ENCODE assay signal across 8 mouse cellular contexts in the genomic region with DNA sequence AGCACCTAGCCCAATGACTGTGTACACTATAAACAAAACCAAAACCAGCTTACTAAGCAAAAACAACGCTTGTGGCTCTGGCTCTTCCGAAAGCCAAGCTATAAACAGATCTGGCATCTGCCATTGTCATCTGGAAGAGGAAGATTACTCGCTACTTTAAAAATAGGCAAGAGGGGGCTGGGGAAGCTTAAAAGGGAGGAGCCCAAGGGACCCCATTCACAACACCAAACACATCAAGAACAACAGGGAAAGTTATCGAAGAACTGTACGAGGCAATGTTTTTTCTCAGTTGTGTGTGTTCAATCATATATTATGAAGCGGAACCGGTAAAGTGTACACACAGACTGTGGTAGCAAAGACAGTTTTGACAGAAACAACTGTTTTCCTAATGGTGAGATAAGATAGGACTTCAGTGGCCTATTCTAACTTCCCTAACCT. TPM values are rescaled to one million over a fixed set of nuclear protein-coding genes. Genes with fewer than 3 reads are reported as not detected.
DNase-seq lines count a peak whose midpoint lies in the region; ATAC-seq lines count a peak whose summit lies in the region.

No protein-coding gene starts in this region.

- no peak overlapping the region for H3K4me3 ChIP-seq in intestine, embryonic 14.5 days (ENCODE audit: low read depth, low read length)
- H3K4me3 ChIP-seq in intestine, embryonic 16.5 days (ENCODE audit: low read length), result no peak overlapping the region
- peak overlapping the region; percentile 82 for H3K4me3 ChIP-seq in heart, embryonic 10.5 days

- H3K9ac ChIP-seq in intestine, embryonic 14.5 days (ENCODE audit: low read length), result no peak overlapping the region
- H3K9ac ChIP-seq in intestine, embryonic 16.5 days (ENCODE audit: low read depth, low read length), result no peak overlapping the region

- no peak overlapping the region for H3K27ac ChIP-seq in intestine, embryonic 14.5 days (ENCODE audit: low read depth)
- H3K27ac ChIP-seq in intestine, embryonic 16.5 days (ENCODE audit: low read length), result no peak overlapping the region
- no peak overlapping the region for H3K27ac ChIP-seq in heart, embryonic 10.5 days

- no peak for ATAC-seq in intestine, embryonic 14.5 days (replicated peaks; ENCODE audit: low FRiP score, low TSS enrichment, low read depth)
- ATAC-seq in intestine, embryonic 16.5 days, result no peak

- H3K36me3 ChIP-seq in intestine, embryonic 14.5 days (ENCODE audit: control insufficient read depth, insufficient read depth, low read length), result peaks cover 22% of the 10 kb centered on the region
- peaks cover 4% of the 10 kb centered on the region; the same call in 1 of the 2 replicates for H3K36me3 ChIP-seq in intestine, embryonic 16.5 days (ENCODE audit: control insufficient read depth, insufficient read depth, low read length)
- peaks cover 21% of the 10 kb centered on the region for H3K36me3 ChIP-seq in heart, embryonic 10.5 days

- no peaks in the 10 kb centered on the region for H3K9me3 ChIP-seq in intestine, embryonic 14.5 days (ENCODE audit: control insufficient read depth, low read length)
- no peaks in the 10 kb centered on the region for H3K9me3 ChIP-seq in intestine, embryonic 16.5 days (ENCODE audit: control insufficient read depth, low read length)
- H3K9me3 ChIP-seq in heart, embryonic 10.5 days, result no peaks in the 10 kb centered on the region

- no peak overlapping the region for H3K4me2 ChIP-seq in intestine, embryonic 14.5 days (ENCODE audit: low read length)
- no peak overlapping the region for H3K4me2 ChIP-seq in intestine, embryonic 16.5 days (ENCODE audit: low read depth, low read length)

- peaks cover 14% of the 10 kb centered on the region; the same call in 1 of the 2 replicates for H3K4me1 ChIP-seq in intestine, embryonic 14.5 days (replicated peaks; ENCODE audit: control insufficient read depth, insufficient read depth, low read length)
- peaks cover 8% of the 10 kb centered on the region for H3K4me1 ChIP-seq in intestine, embryonic 16.5 days (ENCODE audit: control insufficient read depth, insufficient read depth, low read length)
- H3K4me1 ChIP-seq in heart, embryonic 10.5 days, result peaks cover 25% of the 10 kb centered on the region

- DNase-seq in intestine, embryonic 14.5 days (ENCODE audit: low spot score), result peak; percentile 34
- DNase-seq in MN1 (ENCODE audit: low spot score), result peak; percentile 30
- no peak for DNase-seq in heart, embryonic 10.5 days (ENCODE audit: low spot score)
- DNase-seq in lung, postnatal 10 days, result peak; percentile 19
- DNase-seq in Muller cell, postnatal 12 days (ENCODE audit: inconsistent ontology term), result no peak
- DNase-seq in layer of hippocampus, adult 9-10 months (ENCODE audit: low spot score), result no peak
- DNase-seq in layer of hippocampus, postnatal 36 days, result no peak

- H3K27me3 ChIP-seq in intestine, embryonic 14.5 days (replicated peaks; ENCODE audit: control insufficient read depth, insufficient read depth, low read length), result no peaks in the 10 kb centered on the region
- H3K27me3 ChIP-seq in intestine, embryonic 16.5 days (replicated peaks; ENCODE audit: control insufficient read depth, insufficient read depth, low read length), result no peaks in the 10 kb centered on the region
- H3K27me3 ChIP-seq in heart, embryonic 10.5 days (ENCODE audit: insufficient read depth, poor library complexity, severe bottlenecking), result no peaks in the 10 kb centered on the region

- 77% methylated on average over 7 of the region's 7 CpGs for WGBS in intestine, embryonic 14.5 days
- WGBS in intestine, embryonic 16.5 days, result 76% methylated on average over 7 of the region's 7 CpGs
- whole genome bisulfite sequencing in heart, embryonic 10.5 days, result 48% methylated on average over 7 of the region's 7 CpGs

RNA-seq across cellular contexts. Expression of gene Abcc5, which starts 1.9 kb away (rescaled TPM):
- polyA plus RNA-seq in intestine, embryonic 14.5 days (2014; fragmentation: Nextera tagmentation; extraction: Ambion mirVana), result 59.0 and 62.8 TPM in 2 replicates
- 28.0 and 31.0 TPM in 2 replicates for polyA plus RNA-seq in intestine, embryonic 16.5 days (2015; fragmentation: Nextera tagmentation; extraction: Ambion mirVana)
- polyA plus RNA-seq in heart, embryonic 10.5 days (2016; fragmentation: Nextera tagmentation; extraction: Ambion mirVana), result 60.6 and 65.7 TPM in 2 replicates
- total RNA-seq in layer of hippocampus, postnatal 36 days (2021), result 100 to 1,000 TPM; 237 to 252 TPM

Comparison
In these comparisons a context has a peak if more than half of its experiments do, and no peak if none do; other contexts are left out.
1. DNase-seq: peak in intestine, embryonic 14.5 days (single experiment), MN1 (single experiment) and lung, postnatal 10 days (single experiment); none in heart, embryonic 10.5 days (single experiment), Muller cell, postnatal 12 days (single experiment), layer of hippocampus, adult 9-10 months (single experiment) and layer of hippocampus, postnatal 36 days (0 of 2).